Mouse (Mus musculus) midbrain, embryonic 10.5 days (tissue): Measurements from ENCODE around the gene Epb41l5. TPM values are rescaled to one million over a fixed set of nuclear protein-coding genes. Genes with fewer than 3 reads are reported as not detected.

Source experiments
- DNase-seq: peaks from one replicate; pipeline ENCODE4 v3.0.0-alpha.2; 2017; ENCODE audit warnings: low spot score
- H3K27ac ChIP-seq: fragments of 300-500 bp; sonication (generic); replicated peaks from 2 replicates; pipeline ENCODE4 v1.5.1; 2016; ENCODE audit warnings: mild to moderate bottlenecking
- H3K27me3 ChIP-seq: fragments of 300-500 bp; sonication (generic); 2 replicates; pipeline ENCODE4 v1.6.1; 2016; ENCODE audit warnings: low read depth, mild to moderate bottlenecking; ENCODE audit not compliant: poor library complexity, severe bottlenecking
- H3K36me3 ChIP-seq: fragments of 300-500 bp; sonication (generic); 2 replicates; pipeline ENCODE4 v1.6.1; 2016; ENCODE audit warnings: mild to moderate bottlenecking, moderate library complexity
- H3K4me1 ChIP-seq: fragments of 300-500 bp; sonication (generic); 2 replicates; pipeline ENCODE4 v1.6.1; 2016
- H3K4me3 ChIP-seq: fragments of 300-500 bp; sonication (generic); 2 replicates; pipeline ENCODE4 v1.5.1; 2016; ENCODE audit warnings: mild to moderate bottlenecking, moderate library complexity
- H3K9me3 ChIP-seq: fragments of 300-500 bp; sonication (generic); replicated peaks from 2 replicates; pipeline ENCODE4 v1.6.1; 2016; ENCODE audit warnings: mild to moderate bottlenecking
- WGBS: fragments of 180-500 bp; shearing (Covaris S2); methylation state at CpG from one replicate; pipeline ENCODE4 v1.1.7; 2016; 5-methylcytosine and 5-hydroxymethylcytosine counted together
- polyA plus RNA-seq: library from polyadenylated mRNA; unstranded; fragments of >200 nt; fragmentation: Nextera tagmentation; extraction: Ambion mirVana; gene quantifications from 2 replicates; pipeline ENCODE4 v1.2.1, GENCODE M21; 2016

Epb41l5 gene
- polyA plus RNA-seq, 1 experiment from 2014 or later, result 60.2 TPM

GRCm38 (mm10) chr1:119565531-119565930 lies 83.3 kb downstream of the Epb41l5 start:
- Histone ChIP-seq H3K27me3 (no peaks in the 10 kb centered on the region), H3K36me3 (peaks cover 66% of the 10 kb centered on the region), H3K27ac (no peak overlapping the region), H3K9me3 (peaks cover 6% of the 10 kb centered on the region; the same call in 1 of the 2 replicates), H3K4me1 (no peaks in the 10 kb centered on the region), H3K4me3 (no peak overlapping the region)
- 91% methylated on average over 4 of the region's 4 CpGs for WGBS
- DNase-seq, result no peak

- Histone ChIP-seq H3K4me3 (no peak overlapping the region), H3K27me3 (no peaks in the 10 kb centered on the region), H3K27ac (no peak overlapping the region), H3K36me3 (peaks cover 95% of the 10 kb centered on the region), H3K9me3 (peaks cover 8% of the 10 kb centered on the region; the same call in 1 of the 2 replicates), H3K4me1 (no peaks in the 10 kb centered on the region)
- DNase-seq, result no peak
- 93% methylated on average over 4 of the region's 4 CpGs for WGBS
Measured at GRCm38 (mm10) chr1:119557641-119558395, 91.0 kb downstream of the Epb41l5 start.

- Histone ChIP-seq H3K4me3 (no peak overlapping the region), H3K4me1 (no peaks in the 10 kb centered on the region), H3K36me3 (peaks cover 95% of the 10 kb centered on the region), H3K27ac (no peak overlapping the region), H3K9me3 (0 out of 2 replicates have a peak, but pooled peaks cover 3% of the 10 kb centered on the region), H3K27me3 (no peaks in the 10 kb centered on the region)
- 89% methylated on average over 5 of the region's 5 CpGs for WGBS
- no peak for DNase-seq
Measured at GRCm38 (mm10) chr1:119555651-119556050, 93.1 kb downstream of the Epb41l5 start.

GRCm38 (mm10) chr1:119551651-119552050 lies 97.1 kb downstream of the Epb41l5 start:
- Histone ChIP-seq H3K4me3 (no peak overlapping the region), H3K9me3 (no peaks in the 10 kb centered on the region), H3K36me3 (peaks cover 95% of the 10 kb centered on the region), H3K27me3 (no peaks in the 10 kb centered on the region), H3K4me1 (no peaks in the 10 kb centered on the region), H3K27ac (no peak overlapping the region)
- DNase-seq, result no peak
- WGBS, result 100% methylated on average over 1 of the region's 1 CpGs

- Histone ChIP-seq H3K4me1 (no peaks in the 10 kb centered on the region), H3K36me3 (peaks cover 96% of the 10 kb centered on the region), H3K4me3 (no peak overlapping the region), H3K27ac (no peak overlapping the region), H3K9me3 (no peaks in the 10 kb centered on the region), H3K27me3 (no peaks in the 10 kb centered on the region)
- no peak for DNase-seq
- WGBS, result 80% methylated on average over 2 of the region's 2 CpGs
Measured at GRCm38 (mm10) chr1:119550064-119550463, 98.7 kb downstream of the Epb41l5 start.

- Histone ChIP-seq H3K27ac (no peak overlapping the region), H3K36me3 (peaks cover 95% of the 10 kb centered on the region), H3K9me3 (no peaks in the 10 kb centered on the region), H3K27me3 (no peaks in the 10 kb centered on the region), H3K4me3 (no peak overlapping the region), H3K4me1 (no peaks in the 10 kb centered on the region)
- no peak for DNase-seq
- WGBS, result 93% methylated on average over 7 of the region's 7 CpGs
Measured at GRCm38 (mm10) chr1:119549327-119549689, 99.5 kb downstream of the Epb41l5 start.

GRCm38 (mm10) chr1:119548668-119549326 lies 100.0 kb downstream of the Epb41l5 start:
- DNase-seq, result peak; percentile 48
- Histone ChIP-seq H3K9me3 (no peaks in the 10 kb centered on the region), H3K27me3 (no peaks in the 10 kb centered on the region), H3K27ac (no peak overlapping the region), H3K4me1 (no peaks in the 10 kb centered on the region), H3K36me3 (peaks cover 95% of the 10 kb centered on the region), H3K4me3 (no peak overlapping the region)
- WGBS, result 75% methylated on average over 7 of the region's 7 CpGs

GRCm38 (mm10) chr1:119546490-119546889 lies 102.3 kb downstream of the Epb41l5 start:
- H3K36me3 ChIP-seq, result peaks cover 93% of the 10 kb centered on the region
- H3K27me3 ChIP-seq, result no peaks in the 10 kb centered on the region
- H3K27ac ChIP-seq, result no peak overlapping the region
- H3K9me3 ChIP-seq, result no peaks in the 10 kb centered on the region
- no peak overlapping the region for H3K4me3 ChIP-seq
- H3K4me1 ChIP-seq, result no peaks in the 10 kb centered on the region
- 89% methylated on average over 3 of the region's 3 CpGs for WGBS
- no peak for DNase-seq

GRCm38 (mm10) chr1:119545671-119546070 lies 103.1 kb downstream of the Epb41l5 start:
- no peaks in the 10 kb centered on the region for H3K4me1 ChIP-seq
- peaks cover 89% of the 10 kb centered on the region for H3K36me3 ChIP-seq
- H3K9me3 ChIP-seq, result no peaks in the 10 kb centered on the region
- H3K27me3 ChIP-seq, result no peaks in the 10 kb centered on the region
- 94% methylated on average over 4 of the region's 4 CpGs for WGBS
- no peak overlapping the region for H3K27ac ChIP-seq
- no peak for DNase-seq
- H3K4me3 ChIP-seq, result no peak overlapping the region

- Histone ChIP-seq H3K4me3 (no peak overlapping the region), H3K27me3 (no peaks in the 10 kb centered on the region), H3K36me3 (peaks cover 84% of the 10 kb centered on the region), H3K4me1 (no peaks in the 10 kb centered on the region), H3K27ac (no peak overlapping the region), H3K9me3 (no peaks in the 10 kb centered on the region)
- 78% methylated on average over 2 of the region's 2 CpGs for WGBS
- DNase-seq, result no peak
Measured at GRCm38 (mm10) chr1:119545164-119545563, 103.6 kb downstream of the Epb41l5 start.

GRCm38 (mm10) chr1:119544611-119545155 lies 104.1 kb downstream of the Epb41l5 start:
- H3K4me3 ChIP-seq, result no peak overlapping the region
- H3K27ac ChIP-seq, result no peak overlapping the region
- H3K4me1 ChIP-seq, result no peaks in the 10 kb centered on the region
- 94% methylated on average over 5 of the region's 5 CpGs for WGBS
- peaks cover 79% of the 10 kb centered on the region for H3K36me3 ChIP-seq
- no peaks in the 10 kb centered on the region for H3K9me3 ChIP-seq
- no peaks in the 10 kb centered on the region for H3K27me3 ChIP-seq
- no peak for DNase-seq

GRCm38 (mm10) chr1:119543316-119543715 lies 105.5 kb downstream of the Epb41l5 start:
- no peak for DNase-seq
- WGBS, result 89% methylated on average over 6 of the region's 6 CpGs
- no peak overlapping the region for H3K4me3 ChIP-seq
- peaks cover 78% of the 10 kb centered on the region for H3K36me3 ChIP-seq
- H3K27me3 ChIP-seq, result no peaks in the 10 kb centered on the region
- no peak overlapping the region for H3K27ac ChIP-seq
- H3K4me1 ChIP-seq, result no peaks in the 10 kb centered on the region
- H3K9me3 ChIP-seq, result no peaks in the 10 kb centered on the region

GRCm38 (mm10) chr1:119541570-119541969 lies 107.2 kb downstream of the Epb41l5 start:
- Histone ChIP-seq H3K36me3 (peaks cover 68% of the 10 kb centered on the region), H3K27me3 (no peaks in the 10 kb centered on the region), H3K27ac (no peak overlapping the region), H3K4me3 (no peak overlapping the region), H3K9me3 (no peaks in the 10 kb centered on the region), H3K4me1 (no peaks in the 10 kb centered on the region)
- 79% methylated on average over 3 of the region's 3 CpGs for WGBS
- no peak for DNase-seq
